Mouse (Mus musculus): Measurements from ENCODE around the gene Acta2. TPM values are rescaled to one million over a fixed set of nuclear protein-coding genes. Genes with fewer than 3 reads are reported as not detected.

Gene Acta2
- total and polyA plus RNA-seq, 3 experiments: 0.13 to 0.31 TPM; not detected in 1

DNA sequence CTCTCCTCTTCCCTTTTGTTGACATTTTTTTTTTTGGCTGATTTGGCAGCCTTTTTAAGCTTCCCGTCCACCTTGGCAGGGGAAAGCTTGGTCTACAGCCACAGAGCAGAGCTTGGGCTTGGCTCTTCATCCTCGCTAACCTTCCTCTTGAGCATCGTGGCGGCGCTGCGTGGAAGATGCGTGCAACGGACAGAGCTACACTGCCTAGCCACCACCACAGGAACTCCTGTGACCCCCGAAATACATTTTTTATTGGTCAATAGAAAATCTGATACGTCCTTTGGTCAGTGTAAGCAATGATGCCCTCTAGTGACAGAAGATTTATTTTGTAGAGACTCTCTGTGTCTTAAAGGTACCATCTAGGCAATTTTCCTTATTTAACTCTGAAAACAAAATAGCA lies 29.0 kb upstream of the Acta2 start:
- no peak for DNase-seq (ENCODE audit: extremely low read depth)
- no peaks in the 10 kb centered on the region for H3K36me3 ChIP-seq (replicated peaks in 1 of 2; ENCODE audit: control insufficient read depth in 1 of 2, insufficient read depth in 1 of 2, low read length in 1 of 2)
- no peaks in the 10 kb centered on the region for H3K27me3 ChIP-seq (replicated peaks)
- peak overlapping the region; percentile 83 for H3K4me2 ChIP-seq (ENCODE audit: insufficient read depth, low read depth, poor library complexity, severe bottlenecking)
- no peak overlapping the region for H3K27ac ChIP-seq (ENCODE audit: insufficient read depth, low read depth)
- H3K4me1 ChIP-seq (ENCODE audit: control insufficient read depth in 1 of 2, insufficient read depth in 2 of 2): peaks cover 14 to 52% of the 10 kb centered on the region in 2 experiments
- no peak overlapping the region for H3K9ac ChIP-seq (ENCODE audit: insufficient read depth, low read depth)
- no peak overlapping the region for H3K4me3 ChIP-seq (replicated peaks in 1 of 3; ENCODE audit: low read depth in 2 of 3, low read length in 2 of 3, poor library complexity in 1 of 3)
- in situ Hi-C loops (cut with MboI; ENCODE audit: low pct_ligation_motif_present, low pct_unique_long_range_greater_than_20kb, low sequenced_read_pairs) (loop anchor here (5.0 kb wide), 1 partner anchor 37 kb away; no protein-coding TSS in a partner anchor), dilution Hi-C loops (cut with MboI; ENCODE audit: extremely low pct_ligation_motif_present, extremely low pct_unique_long_range_greater_than_20kb, low sequenced_read_pairs) (no loop called here)
- no peaks in the 10 kb centered on the region for H3K79me2 ChIP-seq (replicated peaks; ENCODE audit: control insufficient read depth, extremely low read depth, insufficient read depth, poor library complexity, severe bottlenecking)
- TF ChIP-seq ZC3H11A (IDR thresholded peaks at IDR 0.05; ENCODE audit: low read depth, low read length) (no peak), MAFK (IDR thresholded peaks at IDR 0.05; ENCODE audit: insufficient replicate concordance, low read length) (no peak), ZMIZ1 (IDR thresholded peaks at IDR 0.05; ENCODE audit: low read depth, low read length) (no peak), SMC3 (IDR thresholded peaks at IDR 0.05; ENCODE audit: low read depth, low read length) (peak; percentile 66), CTCF (conservative IDR thresholded peaks at IDR 0.05 in 1 of 2, IDR thresholded peaks at IDR 0.05 in 1 of 2; ENCODE audit: low read depth in 2 of 2, low read length in 2 of 2) (peak in 1 of 2 experiments; percentile 68; a peak in 2 of 4 replicates), RAD21 (IDR thresholded peaks at IDR 0.05; ENCODE audit: low read depth, low read length) (peak; percentile 57), JUN (IDR thresholded peaks at IDR 0.05; ENCODE audit: insufficient read depth, low read depth, low read length) (no peak), IRF4 (IDR thresholded peaks at IDR 0.05; ENCODE audit: low read depth, low read length) (no peak), POLR2AphosphoS2 (IDR thresholded peaks at IDR 0.05; ENCODE audit: low read depth, low read length) (no peak), ZKSCAN1 (IDR thresholded peaks at IDR 0.05; ENCODE audit: borderline replicate concordance, low read depth, low read length) (no peak), HCFC1 (IDR thresholded peaks at IDR 0.05; ENCODE audit: low read depth, low read length) (no peak), E2F4 (IDR thresholded peaks at IDR 0.05; ENCODE audit: insufficient replicate concordance, low read depth, low read length) (no peak), NELFE (IDR thresholded peaks at IDR 0.05; ENCODE audit: low read depth, low read length) (0 out of 2 replicates have a peak, but pooled peaks have one; percentile 13)
- no peaks in the 10 kb centered on the region for H3K9me3 ChIP-seq (replicated peaks; ENCODE audit: low read length)

DNA sequence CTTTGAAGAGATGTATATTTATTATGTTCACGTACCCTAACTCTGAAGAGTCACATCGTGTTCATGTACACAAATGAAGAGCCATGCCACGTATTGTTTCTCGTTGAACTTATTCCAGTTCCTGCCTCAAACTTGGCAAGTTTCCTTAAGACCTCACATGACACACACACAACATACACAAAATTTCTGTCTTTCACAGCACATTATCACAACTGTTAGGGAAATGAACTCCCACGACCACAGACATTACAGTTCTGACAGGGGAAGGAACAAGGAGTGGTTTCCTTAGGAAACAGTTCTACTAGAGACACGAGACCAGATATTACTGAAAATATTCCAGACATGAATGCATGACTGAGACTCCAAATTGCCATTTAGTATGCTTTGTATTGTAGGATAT lies 28.2 kb upstream of the Acta2 start:
- Histone ChIP-seq H3K4me2 (ENCODE audit: insufficient read depth, low read depth, poor library complexity, severe bottlenecking) (no peak overlapping the region), H3K9me3 (replicated peaks; ENCODE audit: low read length) (no peaks in the 10 kb centered on the region), H3K27ac (ENCODE audit: insufficient read depth, low read depth) (no peak overlapping the region), H3K27me3 (replicated peaks) (no peaks in the 10 kb centered on the region), H3K4me3 (replicated peaks in 1 of 3; ENCODE audit: low read depth in 2 of 3, low read length in 2 of 3, poor library complexity in 1 of 3) (no peak overlapping the region), H3K79me2 (replicated peaks; ENCODE audit: control insufficient read depth, extremely low read depth, insufficient read depth, poor library complexity, severe bottlenecking) (no peaks in the 10 kb centered on the region), H3K36me3 (replicated peaks in 1 of 2; ENCODE audit: control insufficient read depth in 1 of 2, insufficient read depth in 1 of 2, low read length in 1 of 2) (no peaks in the 10 kb centered on the region), H3K4me1 (ENCODE audit: control insufficient read depth in 1 of 2, insufficient read depth in 2 of 2) (peaks cover 7 to 44% of the 10 kb centered on the region in 2 experiments; a peak in 3 of 4 replicates), H3K9ac (ENCODE audit: insufficient read depth, low read depth) (no peak overlapping the region)
- in situ Hi-C loops (cut with MboI; ENCODE audit: low pct_ligation_motif_present, low pct_unique_long_range_greater_than_20kb, low sequenced_read_pairs) (loop anchor here (5.0 kb wide), 1 partner anchor 36 kb away; no protein-coding TSS in a partner anchor), dilution Hi-C loops (cut with MboI; ENCODE audit: extremely low pct_ligation_motif_present, extremely low pct_unique_long_range_greater_than_20kb, low sequenced_read_pairs) (no loop called here)
- TF ChIP-seq ELF1 (IDR thresholded peaks at IDR 0.05; ENCODE audit: low read depth, low read length) (no peak), SMC3 (IDR thresholded peaks at IDR 0.05; ENCODE audit: low read depth, low read length) (no peak), USF2 (conservative IDR thresholded peaks at IDR 0.05; ENCODE audit: low read depth, low read length) (no peak), MEF2A (IDR thresholded peaks at IDR 0.05; ENCODE audit: borderline replicate concordance, low read depth, low read length) (no peak), CHD1 (IDR thresholded peaks at IDR 0.05; ENCODE audit: low read depth, low read length) (no peak), ZMIZ1 (IDR thresholded peaks at IDR 0.05; ENCODE audit: low read depth, low read length) (no peak), JUN (IDR thresholded peaks at IDR 0.05; ENCODE audit: insufficient read depth, low read depth, low read length) (no peak), BHLHE40 (IDR thresholded peaks at IDR 0.05; ENCODE audit: low read depth, low read length) (no peak), POLR2AphosphoS2 (IDR thresholded peaks at IDR 0.05; ENCODE audit: low read depth, low read length) (no peak), MAZ (IDR thresholded peaks at IDR 0.05; ENCODE audit: low read depth, low read length) (no peak), TCF12 (IDR thresholded peaks at IDR 0.05; ENCODE audit: low read depth, low read length) (no peak), GABPA (IDR thresholded peaks at IDR 0.05; ENCODE audit: insufficient replicate concordance, low read depth, low read length) (no peak), RAD21 (IDR thresholded peaks at IDR 0.05; ENCODE audit: low read depth, low read length) (no peak), ZC3H11A (IDR thresholded peaks at IDR 0.05; ENCODE audit: low read depth, low read length) (no peak), E2F4 (IDR thresholded peaks at IDR 0.05; ENCODE audit: insufficient replicate concordance, low read depth, low read length) (no peak), MAFK (IDR thresholded peaks at IDR 0.05; ENCODE audit: insufficient replicate concordance, low read length) (no peak), CTCF (conservative IDR thresholded peaks at IDR 0.05 in 1 of 2, IDR thresholded peaks at IDR 0.05 in 1 of 2; ENCODE audit: low read depth in 2 of 2, low read length in 2 of 2) (no peak), IRF4 (IDR thresholded peaks at IDR 0.05; ENCODE audit: low read depth, low read length) (no peak), NELFE (IDR thresholded peaks at IDR 0.05; ENCODE audit: low read depth, low read length) (no peak)
- DNase-seq (ENCODE audit: extremely low read depth): no peak

Measured in CH12.LX (cell line).